Mouse (Mus musculus) liver, embryonic 14.5 days (tissue): ENCODE measurements at regions not wholly inside any gene's neighbourhood (a gene's known extent, or its start where the extent isn't known, plus 50 kb on each side); places are given as distances from the start of the nearest gene placed in this dataset.

Experiments used
- CTCF ChIP-seq: IDR thresholded peaks from 2 replicates; pipeline ENCODE4 v1.5.1; 2016; ENCODE audit warnings: antibody characterized with exemption, low read depth, control low read depth
- EP300 ChIP-seq: IDR thresholded peaks from 2 replicates; pipeline ENCODE4 v1.6.1; 2016; ENCODE audit warnings: antibody characterized with exemption, low read depth

- no peak for TF ChIP-seq EP300
- no peak for TF ChIP-seq CTCF
These were observed 101.1 kb downstream of the Lyplal1 start for GRCm38 (mm10) chr1:186015831-186016561.
